Mouse (Mus musculus) kidney, adult 8-10 months (tissue): ENCODE results near the gene Sft2d1.

Experiments
- DNase-seq, 2 experiments: peaks; one replicate each; pipeline ENCODE4 v3.0.0; 2022

Sft2d1 gene

GRCm38 (mm10) chr17:8367514-8368480 is 56.9 kb downstream of the Sft2d1 start:
- no peak for DNase-seq

- DNase-seq = no peak
Measured at GRCm38 (mm10) chr17:8368570-8368969, 57.7 kb downstream of the Sft2d1 start.

- no peak for DNase-seq
Measured at GRCm38 (mm10) chr17:8369171-8369570, 58.3 kb downstream of the Sft2d1 start.

- no peak for DNase-seq
Measured at GRCm38 (mm10) chr17:8370634-8371229, 59.8 kb downstream of the Sft2d1 start.

- DNase-seq = peak; percentile 34 to 37
Measured at GRCm38 (mm10) chr17:8371834-8372233, 60.9 kb downstream of the Sft2d1 start.

GRCm38 (mm10) chr17:8372286-8373046 is 61.6 kb downstream of the Sft2d1 start:
- peak; percentile 57 to 74 for DNase-seq
